Mouse (Mus musculus) embryonic facial prominence, embryonic 11.5 days (tissue): Measurements from ENCODE around the gene Gm28048. TPM values are rescaled to one million over a fixed set of nuclear protein-coding genes. Genes with fewer than 3 reads are reported as not detected.

Experiments
- polyA plus RNA-seq: library from polyadenylated mRNA; unstranded; fragments of >200 nt; fragmentation: Nextera tagmentation; extraction: Ambion mirVana; gene quantifications from 2 replicates; pipeline ENCODE4 v1.2.1, GENCODE M21; 2014

Gm28048 gene
- polyA plus RNA-seq, 1 experiment from 2014 or later: 9.5 TPM

Other genes starting within 250 kb of the Gm28048 start
- 2.7 and 3.9 TPM in 2 replicates for gene B3gnt2, start 121.1 kb downstream of the Gm28048 start, polyA plus RNA-seq
- gene Zrsr1, start 10.1 kb downstream of the Gm28048 start, polyA plus RNA-seq: 4.8 TPM in 2 replicates
- 402 and 452 TPM in 2 replicates for gene Commd1, start 292 bp upstream of the Gm28048 start, polyA plus RNA-seq
- gene Cct4, start 8.4 kb upstream of the Gm28048 start, polyA plus RNA-seq: 458 and 477 TPM in 2 replicates
- gene Fam161a, start 25.4 kb upstream of the Gm28048 start, polyA plus RNA-seq: 2.5 and 4.1 TPM in 2 replicates